Mouse (Mus musculus) heart, embryonic 16.5 days (tissue): ENCODE data around the gene Gm49361. TPM values are rescaled to one million over a fixed set of nuclear protein-coding genes. Genes with fewer than 3 reads are reported as not detected.

Experiments used
- ATAC-seq: fragments of 200-750 bp; cut with Nextera tagmentation; replicated peaks from 2 replicates; pipeline ENCODE4 v1.8.0; 2017; ENCODE audit warnings: moderate number of reproducible peaks; ENCODE audit not compliant: insufficient read depth, low FRiP score; ENCODE audit errors: extremely low read depth
- H3K27ac ChIP-seq: fragments of 300-500 bp; sonication (generic); 2 replicates; pipeline ENCODE4 v1.5.1; 2014; ENCODE audit warnings: mild to moderate bottlenecking, low read length, control low read depth, moderate library complexity
- H3K27me3 ChIP-seq: fragments of 300-500 bp; sonication (generic); 2 replicates; pipeline ENCODE4 v1.6.1; 2014; ENCODE audit warnings: low read length, mixed read lengths; ENCODE audit not compliant: control insufficient read depth, insufficient read depth
- H3K36me3 ChIP-seq: fragments of 300-500 bp; sonication (generic); 2 replicates; pipeline ENCODE4 v1.6.1; 2014; ENCODE audit not compliant: control insufficient read depth, insufficient read depth
- H3K4me1 ChIP-seq: fragments of 300-500 bp; sonication (generic); 2 replicates; pipeline ENCODE4 v1.6.1; 2014; ENCODE audit warnings: low read length, mixed read lengths; ENCODE audit not compliant: control insufficient read depth, insufficient read depth
- H3K4me2 ChIP-seq: fragments of 300-500 bp; sonication (generic); 2 replicates; pipeline ENCODE4 v1.6.1; 2014; ENCODE audit warnings: low read depth, mild to moderate bottlenecking, control low read depth, low read length
- H3K4me3 ChIP-seq: fragments of 300-500 bp; sonication (generic); 2 replicates; pipeline ENCODE4 v1.5.1; 2014; ENCODE audit warnings: mild to moderate bottlenecking, control low read depth, low read length
- H3K9ac ChIP-seq: fragments of 300-500 bp; sonication (generic); 2 replicates; pipeline ENCODE4 v1.6.1; 2014; ENCODE audit warnings: low read length, control low read depth
- H3K9me3 ChIP-seq: fragments of 300-500 bp; sonication (generic); replicated peaks from 2 replicates; pipeline ENCODE4 v1.6.1; 2016; ENCODE audit warnings: low read length; ENCODE audit not compliant: control insufficient read depth
- WGBS: fragments of 180-500 bp; shearing (Covaris S2); extraction: QIAGEN DNeasy Blood & Tissue Kit; methylation state at CpG from one replicate; pipeline ENCODE4 v1.1.7; 2014; 5-methylcytosine and 5-hydroxymethylcytosine counted together
- polyA plus RNA-seq: library from polyadenylated mRNA; unstranded; fragments of >200 nt; fragmentation: Nextera tagmentation; extraction: Ambion mirVana; gene quantifications from 2 replicates; pipeline ENCODE4 v1.2.1, GENCODE M21; 2015

Gene Gm49361
- polyA plus RNA-seq, 1 experiment from 2014 or later: not detected

DNA sequence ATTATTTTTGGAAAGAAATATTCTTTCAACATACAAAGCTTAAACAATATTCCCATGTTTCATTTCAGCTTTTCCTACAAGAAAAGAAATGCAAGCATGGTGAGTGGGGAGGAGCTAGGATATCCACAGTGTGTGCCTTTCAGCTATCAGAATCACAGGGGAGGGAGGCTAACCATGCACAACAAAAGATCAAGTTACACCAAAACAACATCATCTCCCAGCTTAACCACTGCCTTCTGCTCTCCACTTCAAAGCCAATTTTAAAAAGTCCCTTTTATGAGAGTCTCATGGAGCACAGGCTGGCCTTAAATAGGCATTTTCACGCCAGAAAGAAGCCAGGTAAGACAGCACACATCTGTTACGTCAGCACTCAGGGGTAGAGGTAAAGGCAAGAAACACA is 134.9 kb downstream of the Gm49361 start:
- H3K9me3 ChIP-seq: no peaks in the 10 kb centered on the region
- no peak overlapping the region for H3K9ac ChIP-seq
- H3K4me1 ChIP-seq: peaks cover 24% of the 10 kb centered on the region
- WGBS: 84% methylated on average over 2 of the region's 2 CpGs
- ATAC-seq: no peak
- no peak overlapping the region for H3K27ac ChIP-seq
- no peaks in the 10 kb centered on the region for H3K27me3 ChIP-seq
- H3K4me3 ChIP-seq: no peak overlapping the region
- H3K4me2 ChIP-seq: no peak overlapping the region
- no peaks in the 10 kb centered on the region for H3K36me3 ChIP-seq

- Histone ChIP-seq H3K9me3 (no peaks in the 10 kb centered on the region), H3K4me2 (no peak overlapping the region), H3K36me3 (peaks cover 3% of the 10 kb centered on the region; the same call in 1 of the 2 replicates), H3K9ac (no peak overlapping the region), H3K4me1 (peaks cover 24% of the 10 kb centered on the region), H3K27ac (no peak overlapping the region), H3K27me3 (no peaks in the 10 kb centered on the region), H3K4me3 (no peak overlapping the region)
- ATAC-seq: no peak
- WGBS: 66% methylated on average over 4 of the region's 4 CpGs
These were observed 136.0 kb downstream of the Gm49361 start for GRCm38 (mm10) chr14:57609816-57610329.

- H3K9me3 ChIP-seq: no peaks in the 10 kb centered on the region
- 9% methylated on average over 1 of the region's 1 CpGs for WGBS
- peak overlapping the region; percentile 51; the same call in 1 of the 2 replicates for H3K27ac ChIP-seq
- H3K4me3 ChIP-seq: no peak overlapping the region
- H3K36me3 ChIP-seq: peaks cover 17% of the 10 kb centered on the region
- H3K9ac ChIP-seq: no peak overlapping the region
- no peaks in the 10 kb centered on the region for H3K27me3 ChIP-seq
- no peak overlapping the region for H3K4me2 ChIP-seq
- H3K4me1 ChIP-seq: peaks cover 19% of the 10 kb centered on the region
- ATAC-seq: peak; percentile 98
These were observed 138.4 kb downstream of the Gm49361 start for GRCm38 (mm10) chr14:57607500-57607899.

- no peak overlapping the region for H3K4me2 ChIP-seq
- no peaks in the 10 kb centered on the region for H3K9me3 ChIP-seq
- H3K27me3 ChIP-seq: no peaks in the 10 kb centered on the region
These were observed 139.1 kb downstream of the Gm49361 start for GRCm38 (mm10) chr14:57606663-57607365.

GRCm38 (mm10) chr14:57593279-57593678 is 152.6 kb downstream of the Gm49361 start:
- no peak for ATAC-seq
- peaks cover 43% of the 10 kb centered on the region for H3K36me3 ChIP-seq
- H3K27ac ChIP-seq: no peak overlapping the region
- WGBS: 93% methylated on average over 5 of the region's 5 CpGs
- no peaks in the 10 kb centered on the region for H3K27me3 ChIP-seq
- no peaks in the 10 kb centered on the region for H3K4me1 ChIP-seq
- no peak overlapping the region for H3K9ac ChIP-seq
- no peaks in the 10 kb centered on the region for H3K9me3 ChIP-seq
- H3K4me3 ChIP-seq: no peak overlapping the region
- no peak overlapping the region for H3K4me2 ChIP-seq

More at GRCm38 (mm10) chr14:57606663-57607365, 139.1 kb downstream of the Gm49361 start:
- Histone ChIP-seq H3K4me3 (no peak overlapping the region), H3K9ac (no peak overlapping the region), H3K27ac (no peak overlapping the region), H3K36me3 (peaks cover 17% of the 10 kb centered on the region), H3K4me1 (peaks cover 19% of the 10 kb centered on the region)
- 55% methylated on average over 8 of the region's 8 CpGs for WGBS
- ATAC-seq: no peak

Other genes starting within 250 kb of the Gm49361 start
- gene Il17d, start 221.3 kb downstream of the Gm49361 start, polyA plus RNA-seq: 2.0 and 2.7 TPM in 2 replicates
- gene Eef1akmt1, start 174.5 kb downstream of the Gm49361 start, polyA plus RNA-seq: 73.2 and 75.7 TPM in 2 replicates
- gene Xpo4, start 80.7 kb downstream of the Gm49361 start, polyA plus RNA-seq: 13.0 and 13.7 TPM in 2 replicates
- 19.4 and 24.4 TPM in 2 replicates for gene Lats2, start 12.3 kb upstream of the Gm49361 start, polyA plus RNA-seq
- gene Sap18, start 52.1 kb upstream of the Gm49361 start, polyA plus RNA-seq: 15.5 and 16.4 TPM in 2 replicates
- gene Ska3, start 80.1 kb upstream of the Gm49361 start, polyA plus RNA-seq: 23.4 and 24.7 TPM in 2 replicates
- gene Mrpl57, start 80.1 kb upstream of the Gm49361 start, polyA plus RNA-seq: 133 and 140 TPM in 2 replicates
- 36.5 and 40.9 TPM in 2 replicates for gene Zdhhc20, start 144.2 kb upstream of the Gm49361 start, polyA plus RNA-seq